Mouse (Mus musculus): ENCODE results near the gene Zfp69.

Zfp69 gene

DNA sequence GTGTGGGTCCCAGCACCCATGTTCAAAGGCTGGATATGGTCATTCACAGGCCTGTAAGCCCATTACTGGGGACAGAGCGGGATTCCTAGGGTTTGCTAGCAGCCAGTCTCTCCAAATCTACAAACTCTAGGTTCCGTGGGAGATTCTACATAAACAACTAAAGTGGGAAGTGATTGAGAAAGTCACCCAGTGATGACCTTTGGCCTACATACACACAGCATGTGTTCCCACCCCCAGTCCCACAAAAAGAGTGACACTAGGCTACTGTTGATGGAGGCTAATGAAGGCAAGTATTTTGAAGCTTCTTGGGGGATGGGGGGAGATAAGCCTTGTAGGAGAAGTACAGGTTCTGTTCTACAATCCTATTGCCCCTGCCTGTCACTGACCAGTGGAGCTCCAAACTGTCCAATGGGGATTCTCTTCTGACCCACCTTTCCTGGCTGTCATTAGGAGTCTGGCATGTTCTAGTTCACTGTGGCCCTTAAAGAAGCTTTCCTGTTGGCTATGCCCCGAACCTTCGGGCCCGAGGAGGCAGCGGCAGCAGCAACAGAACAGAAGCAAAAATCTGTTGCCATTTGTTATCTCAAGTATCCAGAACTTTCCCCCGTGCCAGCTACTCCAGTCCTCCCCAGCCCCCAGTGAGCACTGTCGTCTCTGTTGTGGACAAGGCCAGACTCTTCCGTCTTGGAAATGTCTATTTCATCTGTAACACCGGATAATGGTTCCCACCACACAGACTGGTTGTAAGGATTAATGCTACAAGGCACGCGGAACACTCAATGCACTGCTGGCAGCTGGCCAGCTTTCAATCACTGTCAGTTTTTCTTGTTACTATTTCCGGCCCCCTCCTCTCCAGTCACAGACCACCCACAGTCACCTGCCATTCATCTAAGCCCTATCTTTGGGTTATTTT lies 66.0 kb downstream of the Zfp69 start:
- no peak for DNase-seq (ENCODE audit: low spot score)

GRCm38 (mm10) chr4:120882002-120882625 lies 69.4 kb downstream of the Zfp69 start:
- no peak for DNase-seq (ENCODE audit: low spot score)

DNA sequence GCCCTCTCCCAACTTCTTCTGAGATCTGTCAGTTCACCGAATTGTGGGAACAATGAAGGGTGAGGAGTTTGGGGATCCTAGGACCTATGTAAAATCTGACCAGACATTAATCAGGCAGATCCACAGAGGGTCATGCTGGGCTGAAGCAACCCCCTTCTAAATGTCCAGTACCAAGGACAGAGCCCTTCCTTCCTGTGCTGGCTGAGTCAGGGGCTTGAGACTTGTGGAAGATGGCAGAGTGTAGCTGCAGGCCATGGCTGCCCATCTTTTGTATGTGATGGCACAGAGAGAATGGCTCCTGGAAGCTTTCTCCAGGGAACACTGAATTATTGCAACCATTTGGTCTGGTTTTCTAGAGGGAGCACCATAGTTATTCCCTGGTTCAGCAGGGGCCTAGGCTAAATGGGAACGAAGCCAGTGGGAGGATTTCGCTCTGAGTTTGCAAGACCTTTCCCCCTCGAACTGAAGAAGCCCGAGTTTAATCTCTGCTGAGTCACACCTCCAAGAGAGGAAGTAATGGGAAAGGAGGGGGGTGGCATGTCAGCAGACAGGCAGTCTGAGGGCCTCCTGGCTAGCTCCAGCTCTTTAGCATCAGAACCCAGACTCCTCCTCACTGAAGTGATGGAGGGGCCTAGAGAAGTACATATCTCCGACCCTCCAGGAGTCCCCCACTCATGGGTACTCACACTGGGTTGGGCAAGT lies 70.6 kb downstream of the Zfp69 start:
- no peak for DNase-seq (ENCODE audit: low spot score)
